Mouse (Mus musculus) MEL (cell line): Measurements from ENCODE around the gene Ubr1. TPM values are rescaled to one million over a fixed set of nuclear protein-coding genes. Genes with fewer than 3 reads are reported as not detected.

Source experiments
- DNase-seq: peaks from one replicate; pipeline ENCODE4 v3.0.0; 2011; ENCODE audit warnings: low read depth, low spot score
- H3K27ac ChIP-seq: 2 replicates; pipeline ENCODE4 v1.5.1; 2012; ENCODE audit warnings: low read depth, mild to moderate bottlenecking, control low read depth, low read length, moderate library complexity; ENCODE audit not compliant: control insufficient read depth
- H3K27me3 ChIP-seq, 2 experiments: fragments of 150-350 bp in 1 of 2; sonication (generic) in 1 of 2; 2 replicates each; pipeline ENCODE4 v1.6.1; 2012; ENCODE audit warnings: low read length in 2 of 2, mild to moderate bottlenecking in 2 of 2, improper control_type of control experiment in 1 of 2, moderate library complexity in 1 of 2; ENCODE audit not compliant: insufficient read depth in 2 of 2, control insufficient read depth in 1 of 2
- H3K36me3 ChIP-seq, 2 experiments: 2 replicates each; pipeline ENCODE4 v1.6.1; 2012 to 2014; ENCODE audit warnings: low read length in 2 of 2, improper control_type of control experiment in 1 of 2, inconsistent platforms in 1 of 2, mild to moderate bottlenecking in 1 of 2; ENCODE audit not compliant: insufficient read depth in 2 of 2, control insufficient read depth in 1 of 2
- H3K4me1 ChIP-seq, 2 experiments: fragments of 150-350 bp in 1 of 2; sonication (generic) in 1 of 2; 2 replicates each; pipeline ENCODE4 v1.6.1; 2012; ENCODE audit warnings: low read length in 2 of 2, improper control_type of control experiment in 1 of 2, mild to moderate bottlenecking in 1 of 2; ENCODE audit not compliant: insufficient read depth in 2 of 2, control insufficient read depth in 1 of 2
- H3K4me3 ChIP-seq, 2 experiments: fragments of 150-350 bp in 1 of 2; sonication (generic) in 1 of 2; 2 replicates each; pipeline ENCODE4 v1.5.1; 2012; ENCODE audit warnings: low read depth in 2 of 2, low read length in 2 of 2, mild to moderate bottlenecking in 2 of 2, moderate library complexity in 2 of 2, control low read depth in 1 of 2, improper control_type of control experiment in 1 of 2; ENCODE audit not compliant: control insufficient read depth in 1 of 2, insufficient read depth in 1 of 2
- H3K79me2 ChIP-seq: 2 replicates; pipeline ENCODE4 v1.6.1; 2012; ENCODE audit warnings: mild to moderate bottlenecking, low read length, moderate library complexity; ENCODE audit not compliant: control insufficient read depth, poor library complexity, insufficient read depth
- H3K9ac ChIP-seq: 2 replicates; pipeline ENCODE4 v1.6.1; 2012; ENCODE audit warnings: low read depth, mild to moderate bottlenecking, control low read depth, low read length, moderate library complexity; ENCODE audit not compliant: control insufficient read depth, poor library complexity, severe bottlenecking
- H3K9me3 ChIP-seq: fragments of 150-350 bp; sonication (generic); replicated peaks from 2 replicates; pipeline ENCODE4 v1.6.1; 2012; ENCODE audit warnings: mild to moderate bottlenecking, low read length, improper control_type of control experiment, moderate library complexity; ENCODE audit not compliant: insufficient read depth
- BHLHE40 ChIP-seq: IDR thresholded peaks from 2 replicates; pipeline ENCODE4 v1.6.1; 2012; ENCODE audit warnings: low read depth, mild to moderate bottlenecking, inconsistent platforms, low read length, improper control_type of control experiment, borderline replicate concordance
- CHD1 ChIP-seq: IDR thresholded peaks from 2 replicates; pipeline ENCODE4 v1.6.1; 2012; ENCODE audit warnings: low read depth, mild to moderate bottlenecking, inconsistent platforms, low read length, improper control_type of control experiment
- CTCF ChIP-seq, 3 experiments: IDR thresholded peaks in 2 of 3; conservative IDR thresholded peaks in 1 of 3; 2 replicates each; pipeline ENCODE4 v1.5.1; 2011 to 2012; ENCODE audit warnings: low read length in 3 of 3, low read depth in 2 of 3, mild to moderate bottlenecking in 2 of 3, improper control_type of control experiment in 1 of 3, inconsistent platforms in 1 of 3, mixed read lengths in 1 of 3, moderate library complexity in 1 of 3; ENCODE audit not compliant: control insufficient read depth in 1 of 3, insufficient read depth in 1 of 3, poor library complexity in 1 of 3, severe bottlenecking in 1 of 3
- ELF1 ChIP-seq: IDR thresholded peaks from 2 replicates; pipeline ENCODE4 v1.6.1; 2014; ENCODE audit warnings: low read depth, mild to moderate bottlenecking, inconsistent platforms, low read length, improper control_type of control experiment, moderate library complexity
- EP300 ChIP-seq, 2 experiments: IDR thresholded peaks; 2 replicates each; pipeline ENCODE4 v1.6.1; 2011; ENCODE audit warnings: improper control_type of control experiment in 2 of 2, low read length in 2 of 2, low read depth in 1 of 2, mild to moderate bottlenecking in 1 of 2
- ETS1 ChIP-seq: IDR thresholded peaks from 2 replicates; pipeline ENCODE4 v1.6.1; 2012; ENCODE audit warnings: low read depth, mild to moderate bottlenecking, inconsistent platforms, low read length, improper control_type of control experiment, moderate library complexity
- GABPA ChIP-seq: IDR thresholded peaks from 2 replicates; pipeline ENCODE4 v1.6.1; 2012; ENCODE audit warnings: low read depth, mild to moderate bottlenecking, inconsistent platforms, low read length, improper control_type of control experiment, moderate library complexity
- GATA1 ChIP-seq: IDR thresholded peaks from 2 replicates; pipeline ENCODE4 v1.6.1; 2011; ENCODE audit warnings: low read depth, low read length, improper control_type of control experiment
- KAT2A ChIP-seq: conservative IDR thresholded peaks from 2 replicates; pipeline ENCODE4 v1.6.1; 2012; ENCODE audit warnings: low read depth, low read length, improper control_type of control experiment, inconsistent platforms
- MAX ChIP-seq: IDR thresholded peaks from 2 replicates; pipeline ENCODE4 v1.6.1; 2011; ENCODE audit warnings: low read length, improper control_type of control experiment
- MAZ ChIP-seq: IDR thresholded peaks from 2 replicates; pipeline ENCODE4 v1.6.1; 2012; ENCODE audit warnings: low read depth, mild to moderate bottlenecking, inconsistent platforms, low read length, improper control_type of control experiment
- MEF2A ChIP-seq: IDR thresholded peaks from 2 replicates; pipeline ENCODE4 v1.6.1; 2014; ENCODE audit warnings: low read depth, mild to moderate bottlenecking, inconsistent platforms, low read length, improper control_type of control experiment; ENCODE audit not compliant: poor library complexity, insufficient replicate concordance, severe bottlenecking; ENCODE audit errors: extremely low read depth
- MYB ChIP-seq: IDR thresholded peaks from 2 replicates; pipeline ENCODE4 v1.6.1; 2011; ENCODE audit warnings: mild to moderate bottlenecking, low read depth, low read length, improper control_type of control experiment
- NELFE ChIP-seq: IDR thresholded peaks from 2 replicates; pipeline ENCODE4 v1.6.1; 2011; ENCODE audit warnings: low read depth, low read length, improper control_type of control experiment
- POLR2A ChIP-seq, 2 experiments: IDR thresholded peaks; 2 replicates each; pipeline ENCODE4 v1.6.1; 2011 to 2012; ENCODE audit warnings: low read length in 2 of 2, mild to moderate bottlenecking in 2 of 2, control low read depth in 1 of 2, improper control_type of control experiment in 1 of 2, low read depth in 1 of 2, moderate library complexity in 1 of 2; ENCODE audit not compliant: control insufficient read depth in 1 of 2, insufficient read depth in 1 of 2, poor library complexity in 1 of 2
- POLR2AphosphoS2 ChIP-seq: IDR thresholded peaks from 2 replicates; pipeline ENCODE4 v1.6.1; 2011; ENCODE audit warnings: low read length, improper control_type of control experiment
- SMC3 ChIP-seq: IDR thresholded peaks from 2 replicates; pipeline ENCODE4 v1.6.1; 2011; ENCODE audit warnings: low read depth, low read length, improper control_type of control experiment
- TAL1 ChIP-seq: IDR thresholded peaks from 2 replicates; pipeline ENCODE4 v1.6.1; 2012; ENCODE audit warnings: mild to moderate bottlenecking, inconsistent platforms, low read length, moderate library complexity, mixed read lengths
- ZKSCAN1 ChIP-seq: IDR thresholded peaks from 2 replicates; pipeline ENCODE4 v1.6.1; 2012; ENCODE audit warnings: low read depth, mild to moderate bottlenecking, inconsistent platforms, low read length, improper control_type of control experiment, moderate library complexity
- polyA plus RNA-seq, 2 experiments: library from polyadenylated mRNA; stranded (reverse) in 1 of 2; unstranded in 1 of 2; fragments of >175 nt in 1 of 2; fragments of >200 nt in 1 of 2; gene quantifications; 2 replicates each; pipeline versions ENCODE4 v1.2.1 to v1.2.4; 2012; ENCODE audit warnings: low replicate concordance in 2 of 2, low read depth in 1 of 2; ENCODE audit not compliant: insufficient read length in 2 of 2, insufficient read depth in 1 of 2, missing spikeins in 1 of 2
- total RNA-seq: library from RNA; depleted of rRNA; stranded (reverse); fragments of 300-350 nt; gene quantifications from 2 replicates; pipeline ENCODE4 v1.2.3, GENCODE M21; 2012

Gene Ubr1
- total and polyA plus RNA-seq, 3 experiments = 12.8 to 27.8 TPM; not detected in 1

- TF ChIP-seq MAZ = peak; percentile 79; the same call in 1 of the 2 replicates
- TF ChIP-seq GATA1 = no peak
- TF ChIP-seq KAT2A = peak; percentile 51; the same call in 1 of the 2 replicates
- TF ChIP-seq SMC3 = no peak
- peak; percentile 59 for TF ChIP-seq POLR2AphosphoS2
- peak; percentile 37; the same call in 1 of the 2 replicates for TF ChIP-seq ETS1
- TF ChIP-seq ZKSCAN1 = no peak
- TF ChIP-seq BHLHE40 = no peak
- TF ChIP-seq EP300 (IDR thresholded peaks at IDR 0.05; ENCODE audit: low read depth in 1 of 2, low read length in 2 of 2) = peak in 1 of 2 experiments; percentile 19; a peak in 1 of 4 replicates
- TF ChIP-seq GABPA = no peak
- 0 out of 2 replicates have a peak, but pooled peaks have one; percentile 30 for TF ChIP-seq MEF2A
- TF ChIP-seq NELFE = peak; percentile 66
- no peak for TF ChIP-seq MYB
- peak; percentile 98 for TF ChIP-seq ELF1
- TF ChIP-seq CHD1 = no peak
These were observed 37.6 kb upstream of the Ubr1 start, which contains the start of gene Ccndbp1 (continued) for GRCm38 (mm10) chr2:121007925-121008663.

- Histone ChIP-seq H3K4me3 (no peak overlapping the region), H3K79me2 (peaks cover 4% of the 10 kb centered on the region), H3K9ac (no peak overlapping the region), H3K4me1 (peaks cover 0 to 3% of the 10 kb centered on the region in 2 experiments; a peak in 2 of 4 replicates), H3K9me3 (no peaks in the 10 kb centered on the region), H3K36me3 (peaks cover 0 to 6% of the 10 kb centered on the region in 2 experiments; a peak in 2 of 4 replicates), H3K27ac (no peak overlapping the region), H3K27me3 (no peaks in the 10 kb centered on the region)
- TF ChIP-seq GABPA (no peak), CTCF (IDR thresholded peaks at IDR 0.05 in 2 of 3, conservative IDR thresholded peaks at IDR 0.05 in 1 of 3; ENCODE audit: control insufficient read depth in 1 of 3, insufficient read depth in 1 of 3, low read depth in 2 of 3, low read length in 3 of 3, poor library complexity in 1 of 3, severe bottlenecking in 1 of 3) (no peak), MAX (no peak), TAL1 (no peak), POLR2A (IDR thresholded peaks at IDR 0.05; ENCODE audit: control insufficient read depth in 1 of 2, insufficient read depth in 1 of 2, low read depth in 1 of 2, low read length in 2 of 2, poor library complexity in 1 of 2) (no peak)
- DNase-seq = no peak
These were observed 36.5 kb upstream of the Ubr1 start for GRCm38 (mm10) chr2:121006986-121007385.
